Mouse (Mus musculus): ENCODE measurements around the gene Tpmt. TPM values are rescaled to one million over a fixed set of nuclear protein-coding genes. Genes with fewer than 3 reads are reported as not detected.

Tpmt gene
- total RNA-seq, 4 experiments from 2014 or later: 2.9 to 7.7 (median 4.4) TPM

GRCm38 (mm10) chr13:46976532-46976931, 68.0 kb downstream of the Tpmt start:
- DNase-seq (ENCODE audit: low spot score): no peak

GRCm38 (mm10) chr13:46975930-46976329, 68.6 kb downstream of the Tpmt start:
- DNase-seq (ENCODE audit: low spot score): no peak

GRCm38 (mm10) chr13:46975031-46975551, 69.4 kb downstream of the Tpmt start:
- no peak for DNase-seq (ENCODE audit: low spot score)

Other genes with a start within 250 kb of the Tpmt start
- gene Kif13a, start 114.9 kb downstream of the Tpmt start, total RNA-seq (2022): 100 to 1,000 TPM; 113 to 126 (median 121) TPM
- 1 to 10 TPM; 6.5 to 7.1 (median 6.7) TPM for gene Nhlrc1, start 29.9 kb downstream of the Tpmt start, total RNA-seq (2022)
- 10 to 100 TPM in 3 of 4 experiments, 1 to 10 TPM in 1; 9.0 to 12.2 (median 11.1) TPM for gene Kdm1b, start 1.2 kb downstream of the Tpmt start, total RNA-seq (2022)
- 10 to 100 TPM; 30.1 to 39.9 (median 31.9) TPM for gene Dek, start 61.5 kb upstream of the Tpmt start, total RNA-seq (2022)
- gene Rnf144b, start 77.9 kb upstream of the Tpmt start, total RNA-seq (2022): 10 to 100 TPM; 21.8 to 26.8 (median 26.2) TPM